Mouse (Mus musculus) spleen, adult 2 months (tissue): ENCODE data around the gene Cep170.

Experiments
- CTCF ChIP-seq: fragments of 200-500 bp; IDR thresholded peaks from 2 replicates; pipeline ENCODE4 v1.5.1; 2011; ENCODE audit warnings: mild to moderate bottlenecking, inconsistent platforms; ENCODE audit not compliant: insufficient read depth, insufficient read length, insufficient replicate concordance; ENCODE audit errors: extremely low read depth
- POLR2A ChIP-seq: fragments of 200-500 bp; IDR thresholded peaks from 2 replicates; pipeline ENCODE4 v1.6.1; 2011; ENCODE audit warnings: low read depth, low read length, inconsistent platforms

- TF ChIP-seq POLR2A (no peak), CTCF (no peak)
Measured at GRCm38 (mm10) chr1:176847118-176847859, 33.4 kb upstream of the Cep170 start.
